Mouse (Mus musculus) forebrain, postnatal 0 days (tissue): ENCODE results near the gene Flnb. TPM values are rescaled to one million over a fixed set of nuclear protein-coding genes. Genes with fewer than 3 reads are reported as not detected.
A peak's percentile ranks its signal among the peaks of the same experiment; 100 is the strongest.

Experiments
- ATAC-seq: fragments of 200-750 bp; cut with Nextera tagmentation; 2 replicates; pipeline ENCODE4 v1.8.0; 2017; ENCODE audit warnings: mild to moderate bottlenecking, moderate library complexity
- DNase-seq: peaks from one replicate; pipeline ENCODE4 v3.0.0-alpha.2; 2015
- H3K27ac ChIP-seq: fragments of 300-500 bp; sonication (generic); 2 replicates; pipeline ENCODE4 v1.5.1; 2014; ENCODE audit warnings: low read depth, mild to moderate bottlenecking, antibody characterized with exemption, low read length, moderate library complexity, mixed read lengths
- H3K27me3 ChIP-seq: fragments of 300-500 bp; sonication (generic); 2 replicates; pipeline ENCODE4 v1.6.1; 2014; ENCODE audit warnings: mild to moderate bottlenecking, low read length, mixed read lengths; ENCODE audit not compliant: insufficient read depth
- H3K36me3 ChIP-seq: fragments of 300-500 bp; sonication (generic); 2 replicates; pipeline ENCODE4 v1.6.1; 2014; ENCODE audit warnings: mild to moderate bottlenecking, moderate library complexity; ENCODE audit not compliant: insufficient read depth
- H3K4me1 ChIP-seq: fragments of 300-500 bp; sonication (generic); 2 replicates; pipeline ENCODE4 v1.6.1; 2014; ENCODE audit warnings: antibody characterized with exemption; ENCODE audit not compliant: insufficient read depth
- H3K4me2 ChIP-seq: fragments of 300-500 bp; sonication (generic); 2 replicates; pipeline ENCODE4 v1.6.1; 2014; ENCODE audit warnings: low read depth, mild to moderate bottlenecking, moderate library complexity
- H3K4me3 ChIP-seq: fragments of 300-500 bp; sonication (generic); 2 replicates; pipeline ENCODE4 v1.5.1; 2014; ENCODE audit warnings: low read depth, low read length, mixed read lengths
- H3K9ac ChIP-seq: fragments of 300-500 bp; sonication (generic); 2 replicates; pipeline ENCODE4 v1.6.1; 2014; ENCODE audit warnings: mild to moderate bottlenecking
- H3K9me3 ChIP-seq: fragments of 300-500 bp; sonication (generic); 2 replicates; pipeline ENCODE4 v1.6.1; 2016; ENCODE audit warnings: low read length
- CTCF ChIP-seq: sonication (generic); IDR thresholded peaks from 2 replicates; pipeline ENCODE4 v1.5.1; 2016; ENCODE audit warnings: antibody characterized with exemption, control low read depth, low read depth
- WGBS: fragments of 180-500 bp; shearing (Covaris S2); extraction: QIAGEN DNeasy Blood & Tissue Kit; methylation state at CpG from one replicate; pipeline ENCODE4 v1.1.7; 2014; 5-methylcytosine and 5-hydroxymethylcytosine counted together
- polyA plus RNA-seq: library from polyadenylated mRNA; unstranded; fragments of >200 nt; fragmentation: Nextera tagmentation; extraction: Ambion mirVana; gene quantifications from 2 replicates; pipeline ENCODE4 v1.2.1, GENCODE M21; 2015
- total RNA-seq: library from RNA; depleted of rRNA; stranded (reverse); fragments of >200 nt; gene quantifications from 2 replicates; pipeline ENCODE4 v1.2.3, GENCODE M21; 2014

The Flnb gene
- total and polyA plus RNA-seq, 2 experiments from 2014 or later = 2.3 to 22.5 TPM

DNA sequence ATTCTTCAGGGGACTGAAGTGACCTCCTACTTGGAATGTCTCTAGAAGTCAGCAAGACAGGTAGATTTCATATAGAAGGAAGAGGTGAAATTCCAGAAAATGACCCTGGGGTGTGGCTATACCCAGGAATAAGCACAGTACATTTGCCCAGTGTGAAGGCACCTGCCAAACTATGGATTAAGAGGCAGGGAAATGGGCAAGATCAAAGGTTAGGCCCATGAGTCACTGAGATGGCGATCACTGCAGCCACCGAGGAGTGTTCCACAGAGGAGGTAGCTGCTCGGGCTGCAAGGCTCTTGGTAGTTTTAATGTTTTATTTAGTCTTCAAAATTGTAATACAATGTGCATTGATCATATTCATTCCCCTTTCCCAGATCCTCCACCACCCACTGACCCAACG is 21.8 kb upstream of the Flnb start:
- no peak for DNase-seq
- 92% methylated on average over 4 of the region's 4 CpGs for WGBS
- H3K4me2 ChIP-seq = no peak overlapping the region

DNA sequence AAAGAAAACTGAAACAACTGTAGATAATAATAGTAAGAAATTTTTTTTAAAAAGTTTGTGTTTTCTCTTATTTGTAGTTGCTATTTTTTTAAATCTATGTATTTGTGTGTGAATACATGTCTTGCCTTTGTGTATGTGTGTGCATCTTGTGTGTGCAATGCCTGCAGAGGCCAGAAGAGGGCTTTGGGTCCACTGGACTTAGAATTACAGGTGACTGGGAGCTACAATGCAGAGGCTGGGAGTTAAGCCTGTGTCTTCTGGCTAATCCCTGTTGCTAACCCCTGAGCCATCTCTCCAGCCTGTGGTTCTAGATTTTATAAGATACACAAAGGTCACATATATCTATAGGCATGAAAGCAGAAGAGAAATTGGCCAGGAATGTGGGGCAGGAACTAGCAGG is 17.1 kb upstream of the Flnb start:
- H3K9ac ChIP-seq = no peak overlapping the region
- no peak overlapping the region for H3K4me2 ChIP-seq
- no peak for DNase-seq
- no peaks in the 10 kb centered on the region for H3K27me3 ChIP-seq
- no peak for TF ChIP-seq CTCF
- H3K27ac ChIP-seq = no peak overlapping the region
- ATAC-seq = no peak
- no peaks in the 10 kb centered on the region for H3K9me3 ChIP-seq
- H3K36me3 ChIP-seq = no peaks in the 10 kb centered on the region
- no peak overlapping the region for H3K4me3 ChIP-seq
- no peaks in the 10 kb centered on the region for H3K4me1 ChIP-seq

More for the DNA sequence above, 21.8 kb upstream of the Flnb start:
- H3K36me3 ChIP-seq = no peaks in the 10 kb centered on the region
- no peak overlapping the region for H3K9ac ChIP-seq
- 0 out of 2 replicates have a peak, but pooled peaks cover 3% of the 10 kb centered on the region for H3K4me1 ChIP-seq
- H3K27me3 ChIP-seq = no peaks in the 10 kb centered on the region
- no peak for TF ChIP-seq CTCF
- H3K27ac ChIP-seq = no peak overlapping the region
- no peak overlapping the region for H3K4me3 ChIP-seq
- ATAC-seq = no peak
- H3K9me3 ChIP-seq = no peaks in the 10 kb centered on the region

GRCm38 (mm10) chr14:7801831-7802230 is 15.9 kb upstream of the Flnb start:
- no peak overlapping the region for H3K4me3 ChIP-seq
- no peaks in the 10 kb centered on the region for H3K9me3 ChIP-seq
- no peak overlapping the region for H3K27ac ChIP-seq
- H3K27me3 ChIP-seq = no peaks in the 10 kb centered on the region
- DNase-seq (peak; percentile 49), ATAC-seq (peak; percentile 50; the same call in 1 of the 2 replicates)
- no peaks in the 10 kb centered on the region for H3K36me3 ChIP-seq
- H3K9ac ChIP-seq = no peak overlapping the region
- 5% methylated on average over 4 of the region's 4 CpGs for WGBS
- no peak overlapping the region for H3K4me2 ChIP-seq
- no peaks in the 10 kb centered on the region for H3K4me1 ChIP-seq
- peak; percentile 63 for TF ChIP-seq CTCF

DNA sequence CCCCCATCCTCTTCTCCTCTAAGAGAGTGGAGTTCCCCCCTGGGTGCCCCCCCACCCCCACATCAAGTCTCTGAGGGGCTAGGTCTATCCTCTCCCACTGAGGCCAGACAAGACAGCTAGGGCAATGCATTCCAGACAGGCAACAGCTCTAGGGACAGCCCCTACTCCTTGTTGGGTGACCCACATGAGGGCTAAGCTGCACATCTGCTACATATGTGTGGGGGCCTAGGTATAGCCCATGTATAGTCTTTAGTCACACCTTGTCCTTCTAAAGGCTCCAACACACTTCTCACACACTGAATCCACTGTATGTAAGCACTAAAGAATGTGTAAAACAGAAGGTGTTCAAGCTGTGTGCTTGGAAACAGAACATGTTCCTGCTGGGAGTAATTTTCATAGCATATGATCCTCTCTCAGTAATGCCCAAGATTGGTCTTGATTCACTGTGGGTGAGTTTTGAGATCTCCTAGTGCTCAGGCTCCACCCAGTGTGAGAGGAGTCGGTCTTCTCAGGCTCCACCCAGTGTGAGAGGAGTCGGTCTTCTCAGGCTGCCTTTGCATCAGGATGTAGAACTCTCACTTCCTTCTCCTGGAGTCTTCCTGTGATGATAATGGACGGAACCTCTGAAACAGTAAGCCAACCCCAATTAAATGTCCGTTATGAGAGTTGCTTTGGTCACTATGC is 13.7 kb upstream of the Flnb start:
- H3K9me3 ChIP-seq = no peaks in the 10 kb centered on the region
- no peak overlapping the region for H3K9ac ChIP-seq
- no peaks in the 10 kb centered on the region for H3K4me1 ChIP-seq
- H3K4me3 ChIP-seq = no peak overlapping the region
- H3K27me3 ChIP-seq = no peaks in the 10 kb centered on the region
- H3K27ac ChIP-seq = no peak overlapping the region
- no peak for TF ChIP-seq CTCF
- H3K36me3 ChIP-seq = no peaks in the 10 kb centered on the region
- ATAC-seq (peak; percentile 34; the same call in 1 of the 2 replicates), DNase-seq (peak; percentile 20)
- no peak overlapping the region for H3K4me2 ChIP-seq
- WGBS = 69% methylated on average over 4 of the region's 4 CpGs

DNA sequence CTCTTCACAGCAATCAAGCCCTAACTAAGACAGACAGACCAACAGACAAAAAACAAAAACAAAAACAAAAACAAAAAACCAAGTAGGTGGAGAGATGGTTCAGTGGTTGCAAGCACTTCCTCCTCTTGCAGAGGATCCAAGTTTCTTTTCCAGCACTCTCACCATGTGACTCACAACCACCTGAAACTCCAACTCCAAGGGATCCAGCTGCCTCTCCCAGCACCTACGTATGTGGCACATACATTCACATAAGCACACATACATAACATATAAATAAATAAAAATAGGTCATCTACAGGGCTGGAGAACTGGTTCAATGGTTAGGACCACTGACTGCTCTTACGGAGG is 13.2 kb upstream of the Flnb start:
- Histone ChIP-seq H3K36me3 (no peaks in the 10 kb centered on the region), H3K27me3 (no peaks in the 10 kb centered on the region), H3K4me3 (no peak overlapping the region), H3K4me1 (no peaks in the 10 kb centered on the region), H3K4me2 (no peak overlapping the region), H3K9me3 (no peaks in the 10 kb centered on the region), H3K27ac (no peak overlapping the region), H3K9ac (no peak overlapping the region)
- DNase-seq (no peak), ATAC-seq (no peak)
- TF ChIP-seq CTCF = no peak
- 87% methylated on average over 2 of the region's 2 CpGs for WGBS

- Histone ChIP-seq H3K36me3 (no peaks in the 10 kb centered on the region), H3K4me3 (no peak overlapping the region), H3K9ac (no peak overlapping the region), H3K4me2 (no peak overlapping the region), H3K27ac (no peak overlapping the region), H3K27me3 (no peaks in the 10 kb centered on the region), H3K4me1 (no peaks in the 10 kb centered on the region), H3K9me3 (0 out of 2 replicates have a peak, but pooled peaks cover 3% of the 10 kb centered on the region)
- no peak for TF ChIP-seq CTCF
- 85% methylated on average over 4 of the region's 4 CpGs for WGBS
- DNase-seq (no peak), ATAC-seq (no peak)
Observed at GRCm38 (mm10) chr14:7807711-7808110, 10.0 kb upstream of the Flnb start.

- H3K9ac ChIP-seq = no peak overlapping the region
- 0 out of 2 replicates have a peak, but pooled peaks cover 3% of the 10 kb centered on the region for H3K9me3 ChIP-seq
- H3K27ac ChIP-seq = no peak overlapping the region
- no peak overlapping the region for H3K4me2 ChIP-seq
- H3K27me3 ChIP-seq = no peaks in the 10 kb centered on the region
- H3K4me3 ChIP-seq = no peak overlapping the region
- WGBS = 76% methylated on average over 11 of the region's 11 CpGs
- no peaks in the 10 kb centered on the region for H3K4me1 ChIP-seq
- no peaks in the 10 kb centered on the region for H3K36me3 ChIP-seq
- no peak for DNase-seq
- ATAC-seq = no peak
- no peak for TF ChIP-seq CTCF
Observed at GRCm38 (mm10) chr14:7808501-7808981, 9.2 kb upstream of the Flnb start.
